Mouse (Mus musculus) right cerebral cortex, postnatal 36 days (tissue): ENCODE measurements around the gene Ms4a3.

Experiments
- DNase-seq, 2 experiments: peaks; one replicate each; pipeline ENCODE4 v3.0.0; 2022; ENCODE audit warnings: low spot score in 2 of 2, mixed read lengths in 1 of 2

The Ms4a3 gene

GRCm38 (mm10) chr19:11589205-11589604 is 51.4 kb downstream of the Ms4a3 start:
- no peak for DNase-seq
